Mouse (Mus musculus): ENCODE measurements around the gene Faf1. TPM values are rescaled to one million over a fixed set of nuclear protein-coding genes. Genes with fewer than 3 reads are reported as not detected.

The Faf1 gene
- polyA plus RNA-seq, 1 experiment from 2014 or later = 27.4 TPM

DNA sequence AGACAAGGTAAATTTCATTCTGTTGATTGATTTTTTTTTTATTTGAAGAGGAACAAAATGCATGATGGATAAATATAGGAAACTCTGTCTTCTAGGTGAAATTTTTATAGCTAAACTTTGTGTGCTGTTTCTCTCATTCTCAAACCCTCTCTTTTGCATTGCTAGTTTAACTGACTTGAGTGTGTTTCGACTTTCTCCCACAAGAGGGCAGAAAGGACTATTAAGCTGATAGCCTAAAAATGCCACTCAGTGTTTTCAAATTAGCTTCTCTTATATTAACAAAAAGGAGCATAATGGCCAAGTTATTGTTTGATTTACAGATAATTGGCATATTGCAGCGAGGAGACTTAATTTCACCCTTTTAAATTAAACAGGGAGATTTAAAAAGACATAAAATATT, 82.6 kb downstream of the Faf1 start:
- Histone ChIP-seq H3K4me3 (no peak overlapping the region), H3K36me3 (replicated peaks) (no peaks in the 10 kb centered on the region), H3K9me3 (no peaks in the 10 kb centered on the region), H3K4me1 (peaks cover 6% of the 10 kb centered on the region), H3K27ac (replicated peaks) (no peak overlapping the region), H3K27me3 (replicated peaks; ENCODE audit: low read depth, poor library complexity, severe bottlenecking) (no peaks in the 10 kb centered on the region; the same call in 1 of the 2 replicates)
- WGBS = 33% methylated on average over 2 of the region's 2 CpGs
- no peak for DNase-seq (ENCODE audit: low spot score)

DNA sequence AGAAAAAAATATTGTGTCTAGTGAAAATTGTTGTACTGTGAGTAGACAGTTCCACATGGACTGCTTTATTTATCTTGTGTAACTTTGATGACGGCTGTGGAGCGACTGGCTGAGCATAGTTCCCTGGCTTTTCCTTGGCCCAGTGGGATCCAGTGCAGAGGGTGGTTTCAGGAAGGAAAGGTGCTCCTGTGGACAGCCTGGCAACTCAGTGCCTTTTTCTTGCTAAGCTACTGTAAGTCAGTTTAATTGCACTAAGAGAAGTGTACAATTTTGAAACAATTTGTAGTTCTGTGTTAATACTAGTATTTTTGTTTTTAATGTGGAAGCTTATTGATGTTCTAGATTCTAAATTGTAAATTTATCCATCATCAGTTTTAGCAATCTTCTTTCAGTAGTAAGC, 83.5 kb downstream of the Faf1 start:
- Histone ChIP-seq H3K4me3 (no peak overlapping the region), H3K27ac (replicated peaks) (no peak overlapping the region), H3K4me1 (peaks cover under 1% of the 10 kb centered on the region; the same call in 1 of the 2 replicates), H3K27me3 (replicated peaks; ENCODE audit: low read depth, poor library complexity, severe bottlenecking) (no peaks in the 10 kb centered on the region; the same call in 1 of the 2 replicates), H3K9me3 (no peaks in the 10 kb centered on the region), H3K36me3 (replicated peaks) (no peaks in the 10 kb centered on the region)
- 62% methylated on average over 2 of the region's 2 CpGs for WGBS
- no peak for DNase-seq (ENCODE audit: low spot score)

DNA sequence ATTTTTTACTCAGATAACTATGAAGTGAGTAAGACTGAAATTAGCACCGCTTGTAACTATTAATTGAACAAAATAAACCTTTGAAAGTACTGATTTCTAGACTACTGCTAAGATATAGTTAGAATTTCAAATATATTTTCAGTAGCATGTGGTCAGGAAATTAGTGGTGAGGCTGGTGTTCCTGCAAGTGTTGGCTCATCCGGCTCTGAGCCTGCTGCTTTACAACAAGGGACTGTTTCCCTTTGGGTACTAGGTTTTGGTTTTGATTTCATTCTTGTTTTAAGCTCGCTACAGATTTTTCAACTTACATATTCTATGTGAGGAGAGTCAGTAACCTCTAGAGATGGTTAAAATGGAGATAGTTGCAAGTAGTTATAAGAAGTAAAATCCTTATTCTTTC, 84.1 kb downstream of the Faf1 start:
- Histone ChIP-seq H3K9me3 (no peaks in the 10 kb centered on the region), H3K4me1 (no peaks in the 10 kb centered on the region), H3K27me3 (replicated peaks; ENCODE audit: low read depth, poor library complexity, severe bottlenecking) (no peaks in the 10 kb centered on the region; the same call in 1 of the 2 replicates), H3K4me3 (no peak overlapping the region), H3K27ac (replicated peaks) (no peak overlapping the region), H3K36me3 (replicated peaks) (no peaks in the 10 kb centered on the region)
- WGBS = 77% methylated on average over 3 of the region's 3 CpGs
- DNase-seq (ENCODE audit: low spot score) = no peak

DNA sequence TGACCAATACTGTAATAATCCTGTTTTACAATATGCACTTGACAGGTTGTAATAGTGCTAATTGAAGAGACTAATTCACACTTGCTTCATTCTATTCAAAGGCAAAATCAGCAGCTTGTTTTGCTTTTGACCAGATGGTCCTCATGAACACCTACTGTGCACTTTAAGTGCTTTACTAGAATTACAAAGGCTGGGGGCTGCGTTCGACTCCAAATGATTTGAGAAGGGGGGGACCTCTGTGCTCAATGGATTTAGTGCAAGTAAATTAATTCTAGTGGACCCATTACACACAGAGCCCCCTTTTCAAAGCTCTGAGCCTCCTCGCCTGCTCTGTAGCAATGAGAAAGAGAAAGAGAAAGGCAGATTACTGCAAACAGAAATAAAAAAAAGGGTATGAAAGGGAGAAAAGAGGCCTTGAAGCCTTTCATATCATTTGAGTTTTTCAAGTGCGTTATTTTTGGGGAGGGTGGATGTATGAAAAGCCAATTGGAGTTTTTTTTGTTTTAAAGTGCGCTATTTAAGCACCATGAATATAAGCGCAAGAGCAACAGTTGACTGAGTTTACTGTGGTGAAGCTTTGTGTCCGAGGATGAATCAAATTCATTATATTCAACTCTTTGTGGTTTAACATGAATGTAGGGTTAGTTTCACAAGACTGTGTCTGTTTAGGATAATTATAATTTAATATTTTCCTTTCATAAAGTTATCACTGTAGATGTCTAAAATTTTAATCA, 86.5 kb downstream of the Faf1 start:
- H3K36me3 ChIP-seq (replicated peaks) = no peaks in the 10 kb centered on the region
- no peaks in the 10 kb centered on the region for H3K4me1 ChIP-seq
- DNase-seq (ENCODE audit: low spot score) = peak; percentile 17
- 35% methylated on average over 7 of the region's 7 CpGs for WGBS
- H3K27ac ChIP-seq (replicated peaks) = no peak overlapping the region
- no peaks in the 10 kb centered on the region for H3K9me3 ChIP-seq
- H3K27me3 ChIP-seq (replicated peaks; ENCODE audit: low read depth, poor library complexity, severe bottlenecking) = no peaks in the 10 kb centered on the region; the same call in 1 of the 2 replicates
- no peak overlapping the region for H3K4me3 ChIP-seq

DNA sequence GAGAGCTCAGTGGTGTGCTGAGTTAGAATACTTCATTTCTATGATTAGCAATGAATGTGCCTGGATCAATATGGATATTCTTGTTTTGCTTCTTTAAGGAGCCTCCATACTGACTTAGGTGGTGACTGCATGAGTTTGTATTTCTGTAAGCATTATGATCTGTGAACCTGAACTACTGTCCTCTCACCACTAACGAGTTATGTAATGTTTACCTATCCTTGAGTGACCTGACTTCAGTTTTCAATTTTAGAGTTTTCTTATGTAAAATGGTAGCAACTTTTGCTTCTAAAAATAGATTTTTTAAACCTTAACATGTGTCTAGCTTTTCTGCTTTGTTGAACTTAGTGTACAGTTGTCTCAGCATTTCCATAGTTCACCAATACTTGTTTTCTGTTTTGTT, 92.7 kb downstream of the Faf1 start:
- 87% methylated on average over 1 of the region's 1 CpGs for WGBS
- no peak overlapping the region for H3K4me3 ChIP-seq
- no peaks in the 10 kb centered on the region for H3K36me3 ChIP-seq (replicated peaks)
- H3K4me1 ChIP-seq = no peaks in the 10 kb centered on the region
- no peaks in the 10 kb centered on the region for H3K27me3 ChIP-seq (replicated peaks; ENCODE audit: low read depth, poor library complexity, severe bottlenecking)
- H3K9me3 ChIP-seq = no peaks in the 10 kb centered on the region
- H3K27ac ChIP-seq (replicated peaks) = no peak overlapping the region
- no peak for DNase-seq (ENCODE audit: low spot score)

DNA sequence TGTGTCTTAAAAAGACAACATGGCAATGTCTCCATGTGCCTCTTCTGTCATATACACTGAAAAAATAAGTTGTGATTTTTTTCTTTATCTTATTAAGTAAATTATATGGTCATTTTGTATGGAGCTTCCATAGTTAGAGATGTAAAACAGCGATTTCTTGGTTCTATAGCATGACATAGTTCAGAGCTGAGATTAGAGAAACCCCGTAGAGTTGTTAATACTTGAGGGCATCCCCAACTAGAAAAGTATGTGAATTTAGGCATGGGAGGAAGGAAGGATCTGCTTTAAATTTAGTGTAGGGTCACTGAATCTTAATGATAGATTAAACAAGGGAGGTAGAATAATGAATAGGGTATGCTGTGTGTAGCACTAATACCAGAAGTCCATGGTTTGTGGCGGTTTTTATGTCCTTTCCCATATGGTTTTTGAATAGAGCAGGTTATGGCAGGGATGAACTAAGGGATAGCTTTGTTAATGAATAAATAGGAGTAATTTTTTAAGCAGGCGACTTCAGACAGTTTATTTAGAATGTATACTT, 106.3 kb downstream of the Faf1 start:
- H3K4me3 ChIP-seq = no peak overlapping the region
- no peaks in the 10 kb centered on the region for H3K9me3 ChIP-seq
- 63% methylated on average over 4 of the region's 4 CpGs for WGBS
- no peak overlapping the region for H3K27ac ChIP-seq (replicated peaks)
- no peaks in the 10 kb centered on the region for H3K4me1 ChIP-seq
- H3K27me3 ChIP-seq (replicated peaks; ENCODE audit: low read depth, poor library complexity, severe bottlenecking) = no peaks in the 10 kb centered on the region
- H3K36me3 ChIP-seq (replicated peaks) = no peaks in the 10 kb centered on the region
- no peak for DNase-seq (ENCODE audit: low spot score)

DNA sequence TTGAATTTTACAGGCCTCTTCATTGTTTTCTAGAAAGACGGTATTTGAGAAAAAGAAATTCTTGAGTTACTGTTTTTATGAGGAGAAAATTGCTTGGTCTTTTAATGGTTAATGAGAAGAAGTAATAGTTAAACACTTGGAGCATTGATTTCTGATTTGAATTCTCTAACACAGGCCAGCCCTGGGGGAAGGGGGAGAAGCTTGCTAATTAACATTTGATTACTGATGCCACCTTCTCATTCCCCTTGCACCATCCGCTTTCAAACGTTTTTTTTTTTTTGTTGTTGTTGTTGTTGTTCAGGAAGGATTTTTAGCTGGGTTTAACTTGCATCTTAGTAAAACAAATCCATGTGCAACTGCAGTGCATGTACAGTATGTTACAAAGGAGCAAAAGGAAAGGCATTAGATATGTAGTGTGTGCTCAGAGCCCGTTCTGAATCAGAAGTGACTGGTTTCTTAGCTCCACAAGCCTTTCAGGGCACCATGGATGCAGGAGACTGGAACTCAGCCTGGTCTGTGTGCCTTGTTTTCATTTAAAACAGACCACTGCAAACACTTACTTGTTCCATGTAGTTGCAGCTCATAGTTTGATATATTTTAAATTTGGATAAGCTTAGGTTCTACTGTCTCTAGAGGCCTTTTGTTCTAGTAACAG, 113.1 kb downstream of the Faf1 start:
- no peaks in the 10 kb centered on the region for H3K36me3 ChIP-seq (replicated peaks)
- no peaks in the 10 kb centered on the region for H3K9me3 ChIP-seq
- DNase-seq (ENCODE audit: low spot score) = no peak
- no peak overlapping the region for H3K4me3 ChIP-seq
- H3K27me3 ChIP-seq (replicated peaks; ENCODE audit: low read depth, poor library complexity, severe bottlenecking) = no peaks in the 10 kb centered on the region
- WGBS = 36% methylated on average over 4 of the region's 4 CpGs
- peaks cover 3% of the 10 kb centered on the region; the same call in 1 of the 2 replicates for H3K4me1 ChIP-seq
- H3K27ac ChIP-seq (replicated peaks) = no peak overlapping the region

DNA sequence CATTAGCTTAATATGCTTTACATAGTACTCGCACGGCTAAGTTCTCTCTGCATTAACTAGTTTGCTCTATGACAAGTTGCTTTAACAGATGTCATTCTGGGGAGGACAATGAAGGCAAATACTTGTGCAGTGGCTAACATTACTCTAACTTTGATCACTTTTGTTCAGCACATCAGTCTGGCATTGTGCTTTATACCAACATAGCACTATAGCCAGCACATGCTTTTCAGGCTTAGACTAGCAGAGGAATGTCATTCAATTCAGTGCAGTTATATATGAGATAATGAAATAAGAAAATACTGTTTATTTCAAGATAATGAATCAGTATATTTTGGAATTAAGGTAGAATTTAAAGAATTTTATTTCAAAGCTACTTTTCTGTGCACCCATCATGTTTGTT, 115.9 kb downstream of the Faf1 start:
- no peak for DNase-seq (ENCODE audit: low spot score)
- 68% methylated on average over 2 of the region's 2 CpGs for WGBS
- Histone ChIP-seq H3K27me3 (replicated peaks; ENCODE audit: low read depth, poor library complexity, severe bottlenecking) (no peaks in the 10 kb centered on the region), H3K27ac (replicated peaks) (no peak overlapping the region), H3K36me3 (replicated peaks) (no peaks in the 10 kb centered on the region), H3K4me3 (no peak overlapping the region), H3K9me3 (no peaks in the 10 kb centered on the region), H3K4me1 (peaks cover 3% of the 10 kb centered on the region; the same call in 1 of the 2 replicates)

DNA sequence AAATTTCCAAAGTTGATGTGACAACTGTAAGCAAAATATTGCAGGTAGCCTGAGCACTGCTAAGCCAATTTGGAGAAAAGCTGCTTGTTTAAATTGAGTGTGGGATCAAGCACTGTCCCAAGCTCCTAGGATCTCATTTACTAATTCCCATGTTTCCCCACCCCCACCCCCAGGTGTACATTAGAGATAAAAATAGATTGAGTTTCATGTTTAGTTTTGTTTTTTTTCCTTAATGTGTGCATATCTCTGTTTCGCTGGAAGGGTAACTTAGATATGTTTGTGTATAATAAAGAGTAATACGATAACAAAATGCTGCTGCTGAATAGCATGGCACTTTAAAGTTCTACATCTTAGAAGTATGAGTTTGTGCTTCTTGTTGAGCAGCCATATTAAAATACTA, 116.7 kb downstream of the Faf1 start:
- Histone ChIP-seq H3K27ac (replicated peaks) (no peak overlapping the region), H3K4me3 (no peak overlapping the region)
- 88% methylated on average over 2 of the region's 2 CpGs for WGBS

DNA sequence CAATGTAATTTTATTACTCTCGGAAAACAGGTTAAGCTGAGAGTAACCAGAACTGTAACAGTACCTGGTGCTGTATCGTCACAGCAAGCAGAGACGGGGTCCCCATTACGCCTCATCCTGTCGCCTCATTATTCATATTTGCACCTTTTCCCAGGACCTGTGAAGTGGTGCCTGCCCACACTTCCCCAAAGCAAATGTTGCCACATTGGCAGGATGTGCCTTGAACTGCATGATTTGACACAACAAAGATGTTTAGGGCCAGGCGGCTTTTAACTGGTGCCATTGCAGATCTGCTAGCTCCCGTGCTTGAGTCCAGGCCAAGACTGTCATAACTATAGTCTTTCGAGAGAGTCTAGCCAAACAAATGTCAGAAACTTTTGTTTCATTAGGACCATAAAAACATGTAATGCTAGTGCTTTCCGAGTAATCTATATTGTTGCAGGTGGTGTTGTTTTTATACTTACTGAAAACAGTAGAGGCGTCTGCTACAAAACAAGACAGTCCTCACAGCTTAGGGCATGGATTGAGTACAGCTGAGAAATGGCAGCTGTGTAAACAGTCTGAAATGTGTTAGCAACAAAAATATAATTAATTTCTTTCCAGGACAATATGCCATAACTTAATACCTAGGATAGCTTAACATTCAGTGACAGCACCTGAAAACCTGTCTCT, 121.3 kb downstream of the Faf1 start:
- no peaks in the 10 kb centered on the region for H3K9me3 ChIP-seq
- WGBS = 83% methylated on average over 10 of the region's 10 CpGs
- peaks cover 11% of the 10 kb centered on the region for H3K36me3 ChIP-seq (replicated peaks)
- H3K27me3 ChIP-seq (replicated peaks; ENCODE audit: low read depth, poor library complexity, severe bottlenecking) = no peaks in the 10 kb centered on the region
- H3K4me1 ChIP-seq = no peaks in the 10 kb centered on the region
- no peak overlapping the region for H3K27ac ChIP-seq (replicated peaks)
- DNase-seq (ENCODE audit: low spot score) = no peak
- no peak overlapping the region for H3K4me3 ChIP-seq

More for the DNA sequence above, 116.7 kb downstream of the Faf1 start:
- peaks cover 3% of the 10 kb centered on the region; the same call in 1 of the 2 replicates for H3K4me1 ChIP-seq
- DNase-seq (ENCODE audit: low spot score) = no peak
- no peaks in the 10 kb centered on the region for H3K36me3 ChIP-seq (replicated peaks)
- no peaks in the 10 kb centered on the region for H3K9me3 ChIP-seq
- no peaks in the 10 kb centered on the region for H3K27me3 ChIP-seq (replicated peaks; ENCODE audit: low read depth, poor library complexity, severe bottlenecking)

DNA sequence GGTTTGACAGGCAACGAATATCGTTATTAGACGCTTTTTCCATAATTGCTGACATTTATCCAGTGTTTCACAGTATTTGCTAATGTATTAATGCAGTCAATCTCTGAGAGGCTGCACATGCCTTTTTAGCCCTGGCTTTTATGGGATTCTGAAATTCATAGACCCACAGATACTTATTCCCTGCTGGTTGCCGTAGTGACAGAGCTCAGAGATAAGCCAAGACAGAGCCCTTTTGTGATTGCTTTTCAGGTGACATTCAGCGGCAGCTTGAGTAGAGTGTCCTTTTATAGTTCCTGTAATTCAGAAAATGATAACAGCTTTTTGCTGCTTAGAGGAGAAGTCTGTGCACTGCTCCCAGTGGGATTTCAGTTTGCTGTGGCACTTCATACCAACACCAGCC, 130.0 kb downstream of the Faf1 start:
- no peak overlapping the region for H3K27ac ChIP-seq (replicated peaks)
- no peak for DNase-seq (ENCODE audit: low spot score)
- H3K36me3 ChIP-seq (replicated peaks) = 0 out of 2 replicates have a peak, but pooled peaks cover 4% of the 10 kb centered on the region
- 79% methylated on average over 5 of the region's 5 CpGs for WGBS
- H3K9me3 ChIP-seq = no peaks in the 10 kb centered on the region
- H3K4me3 ChIP-seq = no peak overlapping the region
- peaks cover 5% of the 10 kb centered on the region; the same call in 1 of the 2 replicates for H3K4me1 ChIP-seq
- no peaks in the 10 kb centered on the region for H3K27me3 ChIP-seq (replicated peaks; ENCODE audit: low read depth, poor library complexity, severe bottlenecking)

DNA sequence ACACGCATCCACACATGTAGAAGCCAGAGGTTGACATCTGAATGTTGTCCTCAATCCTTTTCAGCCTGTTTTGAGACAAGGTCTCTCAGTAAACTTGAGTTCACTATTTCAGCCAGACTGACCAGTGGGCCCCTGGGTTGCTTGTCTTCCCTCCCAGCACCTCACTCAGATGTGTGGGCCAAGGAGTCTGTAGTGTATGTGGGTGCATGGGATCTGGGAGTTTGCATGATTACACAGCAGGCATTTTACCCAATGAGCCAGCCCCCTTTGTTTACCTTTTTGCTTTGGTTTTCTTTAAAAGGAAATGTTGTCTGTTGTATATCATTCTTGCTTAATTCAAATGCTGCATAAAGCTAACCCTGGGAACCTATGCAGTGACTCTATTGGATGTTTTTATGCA, 138.8 kb downstream of the Faf1 start:
- H3K36me3 ChIP-seq (replicated peaks) = no peaks in the 10 kb centered on the region
- no peak overlapping the region for H3K4me3 ChIP-seq
- H3K27ac ChIP-seq (replicated peaks) = no peak overlapping the region
- no peaks in the 10 kb centered on the region for H3K9me3 ChIP-seq
- no peak for DNase-seq (ENCODE audit: low spot score)
- 0 out of 2 replicates have a peak, but pooled peaks cover 3% of the 10 kb centered on the region for H3K4me1 ChIP-seq
- 84% methylated on average over 1 of the region's 1 CpGs for WGBS
- no peaks in the 10 kb centered on the region for H3K27me3 ChIP-seq (replicated peaks; ENCODE audit: low read depth, poor library complexity, severe bottlenecking)
